8 mouse cellular contexts compared by ENCODE assay signal in the genomic region with DNA sequence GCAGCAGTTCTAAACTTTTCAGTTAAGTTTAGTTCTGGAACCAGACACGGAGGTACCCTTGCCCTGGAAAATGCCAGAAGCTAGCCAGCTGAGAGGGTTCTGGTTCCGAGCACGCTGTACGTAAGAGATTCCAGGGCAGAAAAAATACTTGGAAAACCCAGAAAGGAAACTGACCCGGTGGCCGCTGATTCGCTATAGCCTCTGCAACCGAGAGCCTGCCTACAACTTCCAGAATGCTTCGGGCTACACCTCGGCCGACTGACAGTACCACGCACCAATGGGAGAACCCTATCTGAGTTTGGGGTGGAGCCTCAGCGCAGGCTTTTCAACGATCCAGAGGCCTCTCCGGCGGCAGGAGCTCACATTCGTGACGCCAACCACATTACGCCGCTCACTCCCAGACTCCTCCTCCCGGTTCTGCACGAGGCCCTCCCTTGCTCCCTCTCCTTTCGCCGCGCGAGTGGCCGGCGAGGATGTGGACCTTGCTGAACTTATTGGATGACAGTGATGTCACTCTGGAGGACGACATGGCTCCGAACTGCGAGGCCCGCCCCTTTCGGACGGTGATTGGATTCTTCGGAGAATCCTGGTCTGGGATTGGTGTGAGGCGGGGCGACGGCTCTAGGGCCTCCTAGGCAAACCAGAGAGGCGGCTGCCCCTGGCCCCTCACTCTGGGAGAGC. TPM values are rescaled to one million over a fixed set of nuclear protein-coding genes. Genes with fewer than 3 reads are reported as not detected.
DNase-seq lines count a peak whose midpoint lies in the region; ATAC-seq lines count a peak whose summit lies in the region.

A gene (plus strand): TSS at position 378 of the 681 bp plus-strand sequence.

- H3K27me3 ChIP-seq in hindbrain, embryonic 16.5 days (replicated peaks; ENCODE audit: control insufficient read depth, insufficient read depth, low read length) = no peaks in the 10 kb centered on the region

- peak within 1 kb of the TSS; percentile 74 for H3K4me2 ChIP-seq in hindbrain, embryonic 16.5 days (ENCODE audit: low read length)

- peaks cover 15% of the 10 kb centered on the region for H3K4me1 ChIP-seq in hindbrain, embryonic 16.5 days (ENCODE audit: control insufficient read depth, insufficient read depth, low read depth, low read length)

- peak; percentile 95 for DNase-seq in WW6 (ENCODE audit: low read depth, low spot score)
- peak; percentile 94 to 98 for DNase-seq in cerebellum, postnatal 4 days (ENCODE audit: low spot score in 2 of 2)
- peak; percentile 99 for DNase-seq in gastrocnemius, adult 18-20 months (ENCODE audit: low spot score)
- peak; percentile 96 to 99 for DNase-seq in left cerebral cortex, adult 18-20 months (ENCODE audit: low spot score in 2 of 2)
- peak; percentile 100 for DNase-seq in right cerebral cortex, adult 18-20 months
- peak; percentile 96 for DNase-seq in urinary bladder, postnatal 10 days (ENCODE audit: low spot score)

- peak within 1 kb of the TSS; percentile 85 for H3K9ac ChIP-seq in hindbrain, embryonic 16.5 days (ENCODE audit: low read depth, low read length)

- ATAC-seq in hindbrain, embryonic 16.5 days = peak; percentile 99

- no peaks in the 10 kb centered on the region for H3K36me3 ChIP-seq in hindbrain, embryonic 16.5 days (ENCODE audit: control insufficient read depth, insufficient read depth, low read length)
- H3K36me3 ChIP-seq in macrophage (ENCODE audit: inconsistent target) = no peaks in the 10 kb centered on the region

- no peaks in the 10 kb centered on the region for H3K79me2 ChIP-seq in macrophage (ENCODE audit: inconsistent target)

- peak within 1 kb of the TSS; percentile 66 for H3K4me3 ChIP-seq in hindbrain, embryonic 16.5 days (ENCODE audit: low read length)
- H3K4me3 ChIP-seq in macrophage (ENCODE audit: inconsistent target) = peak within 1 kb of the TSS; percentile 70

- H3K27ac ChIP-seq in hindbrain, embryonic 16.5 days (ENCODE audit: low read depth, low read length) = peak within 1 kb of the TSS; percentile 89
- H3K27ac ChIP-seq in macrophage = peak within 1 kb of the TSS; percentile 61

- no peaks in the 10 kb centered on the region for H3K9me3 ChIP-seq in hindbrain, embryonic 16.5 days (ENCODE audit: control insufficient read depth, low read length)

- under 1% methylated on average over 39 of the region's 39 CpGs for WGBS in hindbrain, embryonic 16.5 days
- WGBS in macrophage (ENCODE audit: missing documents) = under 1% methylated on average over 39 of the region's 39 CpGs

RNA-seq across cellular contexts. Expression of the gene that starts here (rescaled TPM):
- 1 to 10 TPM; 4.9 to 6.8 TPM for total RNA-seq in gastrocnemius, adult 18-20 months (2021)
- polyA plus RNA-seq in hindbrain, embryonic 16.5 days (2015; fragmentation: Nextera tagmentation; extraction: Ambion mirVana) = 7.6 and 8.7 TPM in 2 replicates
- 10 to 100 TPM; 11.3 to 11.7 TPM for total RNA-seq in left cerebral cortex, adult 18-20 months (2021)
- 1 to 10 TPM in 20 of 26 experiments, under 1 TPM in 6; 0.33 to 4.4 (median 1.6) TPM for total RNA-seq in macrophage (2018; cell fraction: chromatin; rRNA removed)
- 1 to 10 TPM in 22 of 26 experiments, under 1 TPM in 4; 0.43 to 2.3 (median 1.7) TPM for total RNA-seq in macrophage (2018; cell fraction: cytosol; rRNA removed)
- 1 to 10 TPM in 23 of 26 experiments, under 1 TPM in 3; 0.88 to 3.7 (median 1.6) TPM for total RNA-seq in macrophage (2018; cell fraction: nucleus; rRNA removed)
- polyA plus RNA-seq in macrophage (2018) = 0.89 to 1.6 TPM (median 1.2 TPM) in 3 replicates

Comparison
In these comparisons a context has a peak if more than half of its experiments do, and no peak if none do; other contexts are left out.
1. Peak in every context shown above with its lines: DNase-seq, ATAC-seq, H3K4me3 ChIP-seq and H3K27ac ChIP-seq.